Mouse (Mus musculus) heart, embryonic 13.5 days (tissue): ENCODE results near the gene Pdxk. TPM values are rescaled to one million over a fixed set of nuclear protein-coding genes. Genes with fewer than 3 reads are reported as not detected.
A peak's percentile ranks its signal among the peaks of the same experiment; 100 is the strongest.
"Not testable (repeated sequence)": the region's sequence is repeated elsewhere in the genome, so short reads cannot be mapped to it uniquely, and the experiment has no call there.

ENCODE experiments used
- ATAC-seq: fragments of 200-750 bp; cut with Nextera tagmentation; 2 replicates; pipeline ENCODE4 v1.8.0; 2017; ENCODE audit warnings: moderate TSS enrichment; ENCODE audit not compliant: insufficient number of reproducible peaks, low FRiP score, low TSS enrichment; ENCODE audit errors: extremely low read depth
- H3K27ac ChIP-seq: fragments of 300-500 bp; sonication (generic); replicated peaks from 2 replicates; pipeline ENCODE4 v1.5.1; 2015; ENCODE audit warnings: moderate library complexity, mild to moderate bottlenecking, inconsistent platforms
- H3K27me3 ChIP-seq: fragments of 300-500 bp; sonication (generic); replicated peaks from 2 replicates; pipeline ENCODE4 v1.6.1; 2015; ENCODE audit warnings: mild to moderate bottlenecking, inconsistent platforms
- H3K36me3 ChIP-seq: fragments of 300-500 bp; sonication (generic); 2 replicates; pipeline ENCODE4 v1.6.1; 2015; ENCODE audit warnings: mild to moderate bottlenecking, inconsistent platforms
- H3K4me1 ChIP-seq: fragments of 300-500 bp; sonication (generic); 2 replicates; pipeline ENCODE4 v1.6.1; 2015; ENCODE audit warnings: inconsistent platforms
- H3K4me2 ChIP-seq: fragments of 300-500 bp; sonication (generic); 2 replicates; pipeline ENCODE4 v1.6.1; 2015; ENCODE audit warnings: inconsistent platforms, mild to moderate bottlenecking, moderate library complexity
- H3K4me3 ChIP-seq: fragments of 300-500 bp; sonication (generic); 2 replicates; pipeline ENCODE4 v1.5.1; 2015; ENCODE audit warnings: moderate library complexity, mild to moderate bottlenecking, inconsistent platforms
- H3K9ac ChIP-seq: fragments of 300-500 bp; sonication (generic); 2 replicates; pipeline ENCODE4 v1.6.1; 2015; ENCODE audit warnings: inconsistent platforms, mild to moderate bottlenecking, moderate library complexity
- H3K9me3 ChIP-seq: fragments of 300-500 bp; sonication (generic); 2 replicates; pipeline ENCODE4 v1.6.1; 2016; ENCODE audit warnings: inconsistent platforms
- WGBS: fragments of 180-500 bp; shearing (Covaris S2); methylation state at CpG from one replicate; pipeline ENCODE4 v1.1.7; 2015; ENCODE audit warnings: mixed read lengths; 5-methylcytosine and 5-hydroxymethylcytosine counted together
- polyA plus RNA-seq: library from polyadenylated mRNA; unstranded; fragments of >200 nt; fragmentation: Nextera tagmentation; extraction: Ambion mirVana; gene quantifications from 2 replicates; pipeline ENCODE4 v1.2.1, GENCODE M21; 2015

The Pdxk gene
- 5.6 and 5.8 TPM in 2 replicates for polyA plus RNA-seq

- Histone ChIP-seq H3K4me1 (peaks cover 28% of the 10 kb centered on the region), H3K9me3 (no peaks in the 10 kb centered on the region), H3K27me3 (peaks cover 5% of the 10 kb centered on the region; the same call in 1 of the 2 replicates), H3K9ac (peak within 1 kb of the TSS; percentile 89), H3K4me3 (peak within 1 kb of the TSS; percentile 79), H3K27ac (peak within 1 kb of the TSS; percentile 56), H3K4me2 (peak within 1 kb of the TSS; percentile 100), H3K36me3 (no peaks in the 10 kb centered on the region)
- peak; percentile 76 for ATAC-seq
- under 1% methylated on average over 35 of the region's 35 CpGs for whole genome bisulfite sequencing
These were observed at the start of gene Pdxk for GRCm38 (mm10) chr10:78464792-78465207. Gene Pdxk (minus strand): TSS chr10:78464975.

GRCm38 (mm10) chr10:78502986-78503733 is 38.4 kb upstream of the Pdxk start:
- H3K27ac ChIP-seq = no peak overlapping the region
- H3K9me3 ChIP-seq = no peaks in the 10 kb centered on the region
- whole genome bisulfite sequencing = 66% methylated on average over 6 of the region's 6 CpGs
- no peak overlapping the region for H3K9ac ChIP-seq
- H3K27me3 ChIP-seq = no peaks in the 10 kb centered on the region
- H3K36me3 ChIP-seq = no peaks in the 10 kb centered on the region
- ATAC-seq = no peak
- H3K4me1 ChIP-seq = no peaks in the 10 kb centered on the region
- H3K4me2 ChIP-seq = no peak overlapping the region
- H3K4me3 ChIP-seq = no peak overlapping the region

DNA sequence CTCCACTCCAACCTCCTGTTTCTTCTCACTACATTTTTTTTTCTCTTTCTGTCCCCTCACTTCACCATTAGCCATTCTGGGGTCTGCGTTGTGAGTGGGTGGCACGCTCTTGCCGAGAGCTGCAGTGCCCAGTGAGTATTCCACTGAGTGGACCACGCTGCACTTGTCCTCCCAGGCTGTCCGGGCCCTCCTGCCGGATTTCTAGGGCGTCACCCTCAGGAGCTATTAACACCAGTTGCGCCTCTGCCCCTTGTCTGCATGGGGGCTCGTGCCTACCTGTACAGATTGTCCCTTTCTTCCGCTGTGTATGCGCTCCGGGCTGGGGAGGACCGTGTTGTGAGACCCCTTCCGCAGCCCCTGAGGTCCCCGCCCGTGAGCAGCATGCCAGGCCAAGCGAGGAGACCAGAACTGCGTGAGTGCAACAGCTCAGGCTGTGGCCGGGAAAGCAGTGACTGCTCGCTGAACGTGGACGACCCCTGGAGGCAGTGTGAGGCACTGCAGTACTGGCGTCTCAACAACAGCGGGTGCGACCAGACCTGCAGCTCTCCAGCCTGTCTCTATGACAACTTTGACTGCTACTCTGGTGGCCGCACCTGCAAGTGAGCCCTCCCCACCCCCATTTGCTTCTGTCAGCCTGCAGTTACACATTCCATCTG is 22.8 kb upstream of the Pdxk start:
- WGBS = 10% methylated on average over 26 of the region's 26 CpGs
- H3K9ac ChIP-seq = peak overlapping the region; percentile 69

GRCm38 (mm10) chr10:78486871-78487270 is 22.1 kb upstream of the Pdxk start:
- 77% methylated on average over 5 of the region's 5 CpGs for WGBS
- Histone ChIP-seq H3K9me3 (no peaks in the 10 kb centered on the region), H3K27me3 (peaks cover 50% of the 10 kb centered on the region), H3K4me1 (peaks cover 4% of the 10 kb centered on the region; the same call in 1 of the 2 replicates), H3K4me2 (no peak overlapping the region), H3K27ac (no peak overlapping the region), H3K36me3 (no peaks in the 10 kb centered on the region), H3K4me3 (no peak overlapping the region), H3K9ac (no peak overlapping the region)
- ATAC-seq = no peak

More for the DNA sequence above, 22.8 kb upstream of the Pdxk start:
- Histone ChIP-seq H3K27ac (no peak overlapping the region), H3K36me3 (no peaks in the 10 kb centered on the region), H3K4me2 (peak overlapping the region; percentile 71), H3K27me3 (peaks cover 50% of the 10 kb centered on the region), H3K4me3 (peak overlapping the region; percentile 41), H3K9me3 (no peaks in the 10 kb centered on the region), H3K4me1 (peaks cover 4% of the 10 kb centered on the region; the same call in 1 of the 2 replicates)
- peak; percentile 48 for ATAC-seq

GRCm38 (mm10) chr10:78485369-78485768 is 20.6 kb upstream of the Pdxk start:
- not testable (repeated sequence) for H3K4me1 ChIP-seq, H3K36me3 ChIP-seq, H3K27ac ChIP-seq, H3K4me2 ChIP-seq, ATAC-seq, H3K9ac ChIP-seq, H3K4me3 ChIP-seq, H3K9me3 ChIP-seq
- 64% methylated on average over 2 of the region's 2 CpGs for WGBS
- H3K27me3 ChIP-seq = peaks cover 54% of the 10 kb centered on the region

DNA sequence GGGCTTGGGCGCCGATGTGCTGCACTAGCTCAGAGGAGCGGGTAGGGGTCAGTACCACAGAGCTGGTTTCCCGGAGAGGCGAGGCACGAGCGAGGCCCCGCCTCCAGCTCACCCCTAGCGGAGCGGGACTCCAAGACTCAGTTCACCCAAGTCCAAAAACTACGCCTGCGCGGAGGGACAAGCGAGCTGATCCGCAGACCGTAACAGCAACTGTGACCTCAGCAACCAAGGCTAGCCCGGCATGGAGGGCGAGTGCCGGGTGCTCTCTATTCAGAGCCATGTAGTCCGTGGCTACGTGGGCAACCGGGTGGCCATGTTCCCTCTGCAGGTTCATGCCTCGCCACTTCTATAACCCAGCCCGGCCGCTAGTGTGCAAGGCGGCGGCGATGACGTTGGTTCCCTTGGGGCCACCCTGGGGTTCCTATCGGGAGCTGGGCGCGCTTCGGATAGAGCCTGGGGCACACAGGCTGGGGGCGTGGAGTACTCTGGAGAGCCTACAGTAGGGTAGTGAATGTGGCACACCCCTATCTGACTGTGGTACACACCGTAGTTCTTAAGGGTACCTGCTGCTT is 17.2 kb upstream of the Pdxk start:
- no peaks in the 10 kb centered on the region for H3K9me3 ChIP-seq
- H3K4me2 ChIP-seq = peak overlapping the region; percentile 97
- peak overlapping the region; percentile 63 for H3K4me3 ChIP-seq
- H3K4me1 ChIP-seq = peaks cover 6% of the 10 kb centered on the region
- peak overlapping the region; percentile 78 for H3K9ac ChIP-seq
- peak; percentile 76 for ATAC-seq
- WGBS = under 1% methylated on average over 35 of the region's 35 CpGs
- peaks cover 31% of the 10 kb centered on the region for H3K27me3 ChIP-seq
- no peaks in the 10 kb centered on the region for H3K36me3 ChIP-seq
- H3K27ac ChIP-seq = no peak overlapping the region

DNA sequence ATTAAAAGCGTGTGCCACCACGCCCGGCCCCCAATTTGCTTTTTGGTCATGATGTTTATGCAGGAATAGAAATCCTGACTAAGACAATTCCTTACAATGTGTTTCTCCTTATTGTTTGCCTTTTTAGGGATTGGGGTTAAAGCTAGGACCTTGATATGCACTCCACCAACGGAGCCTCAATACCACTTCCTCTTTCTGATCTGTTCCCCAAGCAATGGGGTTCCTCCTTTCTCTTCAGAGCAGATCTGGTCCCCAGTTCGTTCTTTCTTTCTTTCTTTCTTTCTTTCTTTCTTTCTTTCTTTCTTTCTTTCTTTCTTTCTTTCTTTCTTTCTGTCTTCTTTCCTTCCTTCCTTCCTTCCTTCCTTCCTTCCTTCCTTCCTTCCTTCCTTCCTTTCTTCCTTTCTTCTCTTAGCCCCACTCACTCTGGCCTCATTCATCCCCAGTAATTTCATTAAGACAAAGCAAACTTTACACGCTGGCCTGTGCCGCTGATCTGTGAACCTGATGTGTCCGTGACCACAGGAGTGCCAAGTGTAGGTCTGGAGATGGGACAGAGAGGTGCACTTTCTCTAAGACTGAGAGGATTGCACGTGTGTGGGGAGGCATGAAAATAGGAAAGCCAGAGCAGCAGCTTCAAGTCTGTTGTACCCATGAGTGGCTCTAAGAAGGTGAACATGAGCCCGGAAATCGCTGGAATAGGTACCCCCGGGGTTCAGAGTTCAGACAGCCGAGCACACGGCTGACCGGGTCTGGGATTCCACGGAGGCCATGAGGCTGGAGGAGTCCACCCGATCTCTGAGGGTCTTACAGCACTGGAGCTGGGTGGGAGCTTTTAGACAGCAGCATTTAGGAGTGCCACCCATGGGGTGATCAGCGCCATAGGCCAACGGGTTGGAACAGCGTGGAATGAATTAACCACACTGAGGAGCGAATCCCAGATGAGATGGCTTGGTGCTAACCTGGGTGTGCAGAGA is 16.5 kb upstream of the Pdxk start:
- Histone ChIP-seq H3K9ac (peak overlapping the region; percentile 78), H3K4me1 (peaks cover 6% of the 10 kb centered on the region), H3K27me3 (peaks cover 24% of the 10 kb centered on the region), H3K36me3 (no peaks in the 10 kb centered on the region), H3K4me2 (peak overlapping the region; percentile 97), H3K4me3 (peak overlapping the region; percentile 63), H3K9me3 (no peaks in the 10 kb centered on the region), H3K27ac (no peak overlapping the region)
- no peak for ATAC-seq
- 37% methylated on average over 21 of the region's 21 CpGs for WGBS

DNA sequence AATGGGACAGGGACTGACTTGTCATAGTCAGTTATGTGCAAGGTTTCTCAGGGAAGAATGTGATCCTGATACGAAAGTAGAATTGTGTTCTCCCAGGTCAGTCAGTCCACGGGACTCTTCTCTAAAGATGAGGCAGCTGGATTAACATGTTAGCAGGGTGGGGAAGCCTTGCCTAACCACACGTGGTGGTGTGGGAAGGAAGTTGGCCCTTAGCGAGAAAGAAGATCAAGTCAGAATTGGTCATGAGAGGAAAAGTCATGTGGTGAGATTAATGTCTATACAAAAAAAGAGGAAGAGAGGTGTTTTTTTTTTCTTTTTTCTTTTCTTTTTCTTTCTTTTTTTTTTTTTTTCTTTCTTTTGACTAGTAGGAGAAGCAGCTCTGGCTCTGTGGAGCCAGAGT is 12.0 kb upstream of the Pdxk start:
- H3K4me1 ChIP-seq = peaks cover 6% of the 10 kb centered on the region
- ATAC-seq = no peak
- H3K9me3 ChIP-seq = no peaks in the 10 kb centered on the region
- WGBS = 68% methylated on average over 4 of the region's 4 CpGs
- no peaks in the 10 kb centered on the region for H3K36me3 ChIP-seq
- no peak overlapping the region for H3K9ac ChIP-seq
- no peak overlapping the region for H3K27ac ChIP-seq
- no peak overlapping the region for H3K4me3 ChIP-seq
- H3K27me3 ChIP-seq = peaks cover 7% of the 10 kb centered on the region; the same call in 1 of the 2 replicates
- H3K4me2 ChIP-seq = no peak overlapping the region

DNA sequence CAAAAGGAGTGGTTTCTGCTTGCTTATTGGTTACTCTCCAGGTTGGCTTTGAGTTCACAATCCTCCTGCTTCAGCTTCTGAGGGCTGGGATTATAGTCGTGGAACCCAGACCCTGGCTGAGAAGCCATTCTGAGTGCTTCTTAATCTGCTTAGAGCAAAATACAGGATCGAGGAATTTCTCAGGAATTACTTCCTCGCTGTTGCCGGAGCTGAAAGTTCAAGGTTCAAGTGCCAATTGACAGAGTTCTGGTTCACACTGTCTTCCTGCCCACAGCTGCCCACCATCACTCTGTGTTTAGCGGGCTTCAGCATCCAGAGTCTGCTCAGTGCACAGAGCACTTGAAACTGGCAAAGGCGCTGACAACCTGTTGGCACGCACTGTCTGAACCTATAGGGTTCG is 10.0 kb upstream of the Pdxk start:
- ATAC-seq = no peak
- Histone ChIP-seq H3K27ac (no peak overlapping the region), H3K4me2 (no peak overlapping the region), H3K9me3 (no peaks in the 10 kb centered on the region), H3K36me3 (no peaks in the 10 kb centered on the region), H3K27me3 (peaks cover 5% of the 10 kb centered on the region; the same call in 1 of the 2 replicates), H3K4me1 (peaks cover 6% of the 10 kb centered on the region; the same call in 1 of the 2 replicates), H3K9ac (no peak overlapping the region), H3K4me3 (no peak overlapping the region)
- WGBS = 53% methylated on average over 8 of the region's 8 CpGs

DNA sequence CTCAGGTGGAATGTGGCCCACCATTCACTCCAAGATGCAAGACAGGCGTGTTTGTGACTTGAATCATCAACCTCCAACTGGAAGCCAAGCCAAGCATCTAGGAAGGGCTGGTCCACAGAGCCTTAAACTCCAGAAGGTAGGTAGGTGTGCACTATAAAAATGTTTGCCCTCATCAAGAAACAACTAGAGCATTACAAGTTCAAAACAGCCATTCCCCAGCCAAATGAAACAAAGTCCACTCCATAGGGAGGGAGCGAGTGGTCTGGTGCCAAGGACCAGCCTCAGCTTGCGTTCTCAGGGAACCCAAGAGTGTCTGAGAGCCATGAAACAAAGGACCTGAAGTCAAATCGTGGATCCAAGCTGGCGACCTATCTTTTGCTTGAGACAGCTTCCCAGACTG is 8.7 kb upstream of the Pdxk start:
- no peak for ATAC-seq
- WGBS = 39% methylated on average over 5 of the region's 5 CpGs

More for the DNA sequence above, 8.7 kb upstream of the Pdxk start:
- Histone ChIP-seq H3K9me3 (no peaks in the 10 kb centered on the region), H3K27me3 (peaks cover 6% of the 10 kb centered on the region; the same call in 1 of the 2 replicates), H3K9ac (no peak overlapping the region), H3K36me3 (no peaks in the 10 kb centered on the region), H3K4me3 (no peak overlapping the region), H3K4me1 (peaks cover 6% of the 10 kb centered on the region; the same call in 1 of the 2 replicates), H3K27ac (no peak overlapping the region), H3K4me2 (no peak overlapping the region)
